Mouse (Mus musculus) ovary, adult 2 months (tissue): Measurements from ENCODE around the gene Mybpc2. TPM values are rescaled to one million over a fixed set of nuclear protein-coding genes. Genes with fewer than 3 reads are reported as not detected.

Experiments
- polyA plus RNA-seq: library from polyadenylated mRNA; depleted of rRNA; stranded (reverse); fragments of >200 nt; gene quantifications from 2 replicates; pipeline ENCODE4 v1.2.3, GENCODE M21; 2012; rRNA removed

Mybpc2 gene
- 1.3 and 1.4 TPM in 2 replicates for polyA plus RNA-seq

GRCm38 (mm10) chr7:44524502-44524901 is at the start of gene Mybpc2:
Gene Mybpc2, minus strand, starts transcription at chr7:44524656.

DNA sequence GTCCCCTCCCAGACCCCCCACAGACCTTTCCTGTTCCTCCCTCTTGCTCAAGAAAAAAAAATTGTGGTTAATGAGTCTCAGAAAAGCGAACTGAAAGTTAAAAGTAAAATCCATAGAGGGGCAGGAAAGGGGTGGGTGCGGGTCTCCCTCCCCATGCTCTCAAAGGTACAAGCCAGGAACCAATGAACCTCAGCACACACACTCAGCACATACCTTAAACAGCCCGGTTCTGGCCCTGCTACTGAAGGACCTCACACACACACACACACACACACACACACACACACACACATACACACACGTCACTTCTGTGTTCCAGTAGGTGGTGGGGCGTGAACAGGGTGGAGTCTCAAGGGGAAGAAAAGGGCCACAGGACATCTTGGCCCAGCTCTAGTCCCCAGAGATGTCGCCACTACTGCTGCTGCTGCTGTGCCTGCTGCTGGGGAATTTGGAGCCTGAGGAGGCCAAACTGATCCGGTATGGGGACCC is 47.8 kb upstream of the Mybpc2 start, which contains the start of gene Napsa:
Gene Napsa (plus strand): TSS at position 168 of the 489 bp plus-strand sequence.

DNA sequence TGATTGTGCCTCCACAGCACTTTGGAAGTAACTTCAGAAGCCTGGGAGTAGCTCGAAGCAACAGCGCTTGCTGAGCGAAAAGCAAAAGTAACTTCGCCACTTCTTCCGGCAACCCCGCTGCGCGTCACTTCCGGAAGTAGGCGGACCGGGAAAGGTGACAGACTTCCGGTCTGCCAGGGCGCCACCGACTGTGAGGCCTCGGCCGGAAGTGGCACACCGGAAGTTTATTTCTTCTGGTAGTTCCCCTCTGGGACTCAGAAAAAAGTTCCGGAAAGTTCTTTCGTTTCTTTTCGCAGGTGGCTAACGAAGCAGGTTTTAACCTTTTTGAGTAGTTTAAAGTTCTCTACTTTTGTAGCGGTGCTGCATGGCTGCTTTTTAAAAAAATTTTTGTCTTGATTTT is 29.4 kb upstream of the Mybpc2 start, which contains the start of gene Nr1h2:
Gene Nr1h2 (minus strand): TSS at position 126 of the 400 bp plus-strand sequence.

GRCm38 (mm10) chr7:44548497-44549087 is 24.1 kb upstream of the Mybpc2 start, which contains the start of gene Pold1:
Gene Pold1, minus strand, starts transcription at chr7:44548849.

GRCm38 (mm10) chr7:44531946-44532732 is 7.7 kb upstream of the Mybpc2 start, which contains the start of gene Spib:
Gene Spib, minus strand, starts transcription at chr7:44532071.

DNA sequence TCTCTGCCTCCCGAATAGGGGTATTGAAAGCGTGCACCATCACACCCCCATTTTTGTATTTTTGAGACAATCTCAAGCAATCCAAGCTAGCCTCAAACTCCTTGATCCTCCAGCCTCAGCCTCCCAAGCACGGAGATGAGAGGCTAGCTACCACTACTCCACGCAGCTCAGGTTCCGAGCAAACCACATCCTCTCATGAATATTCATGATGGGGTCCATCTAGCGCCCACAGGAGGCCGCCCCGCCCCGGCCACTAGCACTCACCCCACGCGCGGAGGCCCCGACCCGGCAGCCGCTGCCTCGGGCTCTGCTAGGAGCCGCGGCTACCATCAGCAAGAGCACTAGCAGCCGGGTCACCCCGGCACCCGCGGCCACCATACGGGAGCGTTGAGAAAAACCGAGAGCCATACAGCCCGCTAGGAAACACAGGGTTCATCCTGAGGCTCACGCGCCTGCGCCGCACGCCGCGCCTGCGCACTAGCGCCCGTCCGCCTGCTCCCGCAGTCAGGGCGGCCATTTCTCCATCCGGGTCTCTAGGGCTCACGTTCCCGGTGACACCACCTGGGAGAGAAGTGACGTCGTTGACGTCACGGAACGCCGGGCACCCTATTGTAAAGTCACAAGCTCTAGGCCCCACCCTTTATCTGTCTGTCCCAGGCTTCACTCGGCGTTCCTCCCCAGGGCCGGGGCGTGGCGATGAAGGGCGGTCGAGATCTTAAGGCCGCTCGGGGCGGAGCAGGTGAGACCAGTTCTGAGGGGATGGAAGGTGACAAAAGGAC is 28.3 kb downstream of the Mybpc2 start, which contains the start of the genes Emc10 and Fam71e1:
Gene Emc10 (minus strand): TSS at position 538 of the 779 bp plus-strand sequence.
Gene Fam71e1 (plus strand): TSS at position 590 of the 779 bp plus-strand sequence.

GRCm38 (mm10) chr7:44467811-44468411 is 56.5 kb downstream of the Mybpc2 start, which contains the start of gene Josd2:
Gene Josd2, plus strand, starts transcription at chr7:44467980.

DNA sequence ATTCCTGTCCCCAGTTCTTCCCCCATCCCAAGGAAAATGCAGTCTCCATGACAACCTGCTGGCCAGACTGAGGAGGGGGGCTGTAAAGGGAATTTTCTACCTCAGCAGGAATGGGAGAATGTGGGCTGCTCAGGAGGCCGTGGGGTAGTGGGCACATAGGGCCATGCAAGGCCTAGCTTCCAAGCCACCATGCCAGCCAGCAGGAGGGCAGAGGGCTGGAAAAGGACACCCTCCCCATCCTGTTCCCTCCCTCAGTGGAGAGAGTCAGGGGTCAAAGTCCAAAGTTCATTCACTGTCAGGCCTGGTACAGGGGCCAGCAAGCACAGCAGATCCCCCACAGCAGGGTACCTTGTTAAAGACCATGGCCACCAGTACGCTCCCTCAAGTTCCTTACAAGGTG is 59.3 kb downstream of the Mybpc2 start, which contains the start of gene Aspdh:
Gene Aspdh (plus strand): TSS at position 281 of the 400 bp plus-strand sequence.

Other genes starting within 250 kb of the Mybpc2 start
- gene Clec11a, start 217.8 kb downstream of the Mybpc2 start, polyA plus RNA-seq, result 17.9 and 24.7 TPM in 2 replicates
- 1.6 and 1.7 TPM in 2 replicates for gene Shank1, start 214.4 kb downstream of the Mybpc2 start, polyA plus RNA-seq
- gene Syt3, start 140.6 kb downstream of the Mybpc2 start, polyA plus RNA-seq, result 5.9 and 6.5 TPM in 2 replicates
- gene 1700008O03Rik, start 138.8 kb downstream of the Mybpc2 start, polyA plus RNA-seq, result 2.6 and 2.8 TPM in 2 replicates
- 12.9 and 15.2 TPM in 2 replicates for gene Lrrc4b, start 95.6 kb downstream of the Mybpc2 start, polyA plus RNA-seq
- gene Aspdh, start 59.3 kb downstream of the Mybpc2 start, polyA plus RNA-seq, result 0.46 and 2.6 TPM in 2 replicates
- 224 and 234 TPM in 2 replicates for gene Josd2, start 56.7 kb downstream of the Mybpc2 start, polyA plus RNA-seq
- gene Emc10, start 28.1 kb downstream of the Mybpc2 start, polyA plus RNA-seq, result 430 and 453 TPM in 2 replicates
- gene Fam71e1, start 28.1 kb downstream of the Mybpc2 start, polyA plus RNA-seq, result 19.1 and 24.1 TPM in 2 replicates
- gene Spib, start 7.4 kb upstream of the Mybpc2 start, polyA plus RNA-seq, result 0.78 and 1.3 TPM in 2 replicates
- 92.1 and 95.5 TPM in 2 replicates for gene Pold1, start 24.2 kb upstream of the Mybpc2 start, polyA plus RNA-seq
- 236 and 251 TPM in 2 replicates for gene Nr1h2, start 29.3 kb upstream of the Mybpc2 start, polyA plus RNA-seq
- gene Napsa, start 47.7 kb upstream of the Mybpc2 start, polyA plus RNA-seq, result 24.1 and 29.3 TPM in 2 replicates
- 2.9 and 3.1 TPM in 2 replicates for gene Kcnc3, start 66.0 kb upstream of the Mybpc2 start, polyA plus RNA-seq
- gene Myh14, start 146.2 kb upstream of the Mybpc2 start, polyA plus RNA-seq, result 9.2 and 12.0 TPM in 2 replicates
- gene Izumo2, start 184.1 kb upstream of the Mybpc2 start, polyA plus RNA-seq, result not detected in 2 replicates
- 30.5 and 41.0 TPM in 2 replicates for gene Vrk3, start 223.8 kb upstream of the Mybpc2 start, polyA plus RNA-seq
- 0.66 and 0.89 TPM in 2 replicates for gene Zfp473, start 226.4 kb upstream of the Mybpc2 start, polyA plus RNA-seq